Mouse (Mus musculus): ENCODE results near the gene Pced1b. TPM values are rescaled to one million over a fixed set of nuclear protein-coding genes. Genes with fewer than 3 reads are reported as not detected.

Pced1b gene
- polyA plus RNA-seq, 1 experiment from 2014 or later: 8.0 TPM

DNA sequence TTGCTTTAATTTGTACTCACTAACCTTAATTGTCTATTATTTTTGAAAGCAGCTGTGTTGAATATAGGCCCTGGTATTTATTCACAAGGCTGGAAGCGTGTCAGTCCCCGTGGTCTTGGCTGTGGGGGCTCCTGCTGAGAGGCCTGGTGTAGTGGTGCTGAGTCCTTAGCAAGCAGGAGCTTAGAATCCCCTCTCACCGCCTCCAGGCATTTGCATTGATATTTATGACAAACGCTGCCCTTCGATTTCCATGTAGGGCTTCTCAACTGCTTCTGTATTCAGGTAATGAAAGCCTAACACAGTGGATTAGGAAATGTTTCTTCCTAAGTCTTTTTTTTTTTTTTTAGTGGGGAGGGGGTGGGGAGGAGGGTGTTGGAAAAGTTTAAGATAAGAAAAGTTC is 75.9 kb downstream of the Pced1b start:
- TF ChIP-seq CTCF (IDR thresholded peaks at IDR 0.05; ENCODE audit: low read depth): no peak
- no peak for DNase-seq (ENCODE audit: low spot score)
- H3K4me1 ChIP-seq (replicated peaks; ENCODE audit: insufficient read depth, low read length): no peaks in the 10 kb centered on the region
- H3K9me3 ChIP-seq (replicated peaks; ENCODE audit: low read length): no peaks in the 10 kb centered on the region
- H3K4me3 ChIP-seq (replicated peaks; ENCODE audit: low read depth, low read length): no peak overlapping the region
- H3K27me3 ChIP-seq (ENCODE audit: insufficient read depth, low read length): no peaks in the 10 kb centered on the region
- 84% methylated on average over 5 of the region's 5 CpGs for WGBS
- H3K36me3 ChIP-seq (ENCODE audit: insufficient read depth, low read length): no peaks in the 10 kb centered on the region
- no peak for ATAC-seq (replicated peaks; ENCODE audit: low FRiP score, low read depth)
- no peak overlapping the region for H3K9ac ChIP-seq (ENCODE audit: low read depth, low read length)
- no peak overlapping the region for H3K4me2 ChIP-seq (ENCODE audit: low read length)
- no peak overlapping the region for H3K27ac ChIP-seq

DNA sequence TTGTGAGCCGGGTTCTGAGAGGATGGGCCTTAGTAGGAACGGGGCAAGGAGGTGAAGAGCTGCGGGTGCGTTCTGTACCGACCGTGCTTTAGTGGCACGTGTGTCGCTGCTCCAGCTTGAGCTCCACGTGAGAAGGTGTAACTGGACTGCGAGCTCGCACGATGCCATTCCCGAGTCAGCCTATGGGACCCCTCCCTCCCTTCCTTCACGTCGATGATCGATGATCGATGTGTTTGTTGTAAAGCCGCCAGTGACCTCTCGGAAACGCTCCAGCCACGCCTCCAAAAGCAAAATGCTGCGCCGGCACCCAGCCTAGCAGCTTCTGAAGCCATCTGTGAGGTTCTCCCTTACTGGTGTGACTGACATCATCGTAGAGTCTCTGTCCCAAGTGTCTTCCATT is 76.6 kb downstream of the Pced1b start:
- ATAC-seq (replicated peaks; ENCODE audit: low FRiP score, low read depth): no peak
- H3K27me3 ChIP-seq (ENCODE audit: insufficient read depth, low read length): no peaks in the 10 kb centered on the region
- H3K4me3 ChIP-seq (replicated peaks; ENCODE audit: low read depth, low read length): no peak overlapping the region

GRCm38 (mm10) chr15:97324311-97324710 is 77.4 kb downstream of the Pced1b start:
- Histone ChIP-seq H3K4me3 (replicated peaks; ENCODE audit: low read depth, low read length) (no peak overlapping the region), H3K36me3 (ENCODE audit: insufficient read depth, low read length) (no peaks in the 10 kb centered on the region), H3K27me3 (ENCODE audit: insufficient read depth, low read length) (no peaks in the 10 kb centered on the region), H3K4me1 (replicated peaks; ENCODE audit: insufficient read depth, low read length) (no peaks in the 10 kb centered on the region), H3K9me3 (replicated peaks; ENCODE audit: low read length) (no peaks in the 10 kb centered on the region), H3K4me2 (ENCODE audit: low read length) (0 out of 2 replicates have a peak overlapping the region, but pooled peaks have one; percentile 13), H3K9ac (ENCODE audit: low read depth, low read length) (no peak overlapping the region), H3K27ac (no peak overlapping the region)
- DNase-seq (ENCODE audit: low spot score) (peak; percentile 83), ATAC-seq (replicated peaks; ENCODE audit: low FRiP score, low read depth) (peak; percentile 61)
- 43% methylated on average over 9 of the region's 9 CpGs for WGBS
- no peak for TF ChIP-seq CTCF (IDR thresholded peaks at IDR 0.05; ENCODE audit: low read depth)

More for the DNA sequence above, 76.6 kb downstream of the Pced1b start:
- Histone ChIP-seq H3K4me2 (ENCODE audit: low read length) (0 out of 2 replicates have a peak overlapping the region, but pooled peaks have one; percentile 13), H3K9me3 (replicated peaks; ENCODE audit: low read length) (no peaks in the 10 kb centered on the region), H3K4me1 (replicated peaks; ENCODE audit: insufficient read depth, low read length) (no peaks in the 10 kb centered on the region), H3K9ac (ENCODE audit: low read depth, low read length) (no peak overlapping the region), H3K36me3 (ENCODE audit: insufficient read depth, low read length) (no peaks in the 10 kb centered on the region), H3K27ac (no peak overlapping the region)
- TF ChIP-seq CTCF (IDR thresholded peaks at IDR 0.05; ENCODE audit: low read depth): no peak
- DNase-seq (ENCODE audit: low spot score): no peak
- 85% methylated on average over 24 of the region's 24 CpGs for WGBS

GRCm38 (mm10) chr15:97327500-97328081 is 80.7 kb downstream of the Pced1b start:
- no peak for DNase-seq (ENCODE audit: low spot score)
- WGBS: 76% methylated on average over 18 of the region's 18 CpGs

GRCm38 (mm10) chr15:97332582-97332981 is 85.7 kb downstream of the Pced1b start:
- no peak for DNase-seq (ENCODE audit: low spot score)
- no peak overlapping the region for H3K4me3 ChIP-seq (replicated peaks; ENCODE audit: low read depth, low read length)
- ATAC-seq (replicated peaks; ENCODE audit: low FRiP score, low read depth): no peak
- no peak overlapping the region for H3K27ac ChIP-seq
- H3K4me1 ChIP-seq (replicated peaks; ENCODE audit: insufficient read depth, low read length): no peaks in the 10 kb centered on the region
- H3K4me2 ChIP-seq (ENCODE audit: low read length): no peak overlapping the region
- no peaks in the 10 kb centered on the region for H3K27me3 ChIP-seq (ENCODE audit: insufficient read depth, low read length)
- no peaks in the 10 kb centered on the region for H3K36me3 ChIP-seq (ENCODE audit: insufficient read depth, low read length)
- H3K9ac ChIP-seq (ENCODE audit: low read depth, low read length): no peak overlapping the region
- H3K9me3 ChIP-seq (replicated peaks; ENCODE audit: low read length): no peaks in the 10 kb centered on the region
- 61% methylated on average over 9 of the region's 9 CpGs for WGBS
- no peak for TF ChIP-seq CTCF (IDR thresholded peaks at IDR 0.05; ENCODE audit: low read depth)

More at GRCm38 (mm10) chr15:97327500-97328081, 80.7 kb downstream of the Pced1b start:
- Histone ChIP-seq H3K9ac (ENCODE audit: low read depth, low read length) (no peak overlapping the region), H3K4me2 (ENCODE audit: low read length) (no peak overlapping the region), H3K36me3 (ENCODE audit: insufficient read depth, low read length) (no peaks in the 10 kb centered on the region), H3K27ac (no peak overlapping the region), H3K4me3 (replicated peaks; ENCODE audit: low read depth, low read length) (no peak overlapping the region), H3K27me3 (ENCODE audit: insufficient read depth, low read length) (no peaks in the 10 kb centered on the region), H3K9me3 (replicated peaks; ENCODE audit: low read length) (no peaks in the 10 kb centered on the region), H3K4me1 (replicated peaks; ENCODE audit: insufficient read depth, low read length) (no peaks in the 10 kb centered on the region)
- TF ChIP-seq CTCF (IDR thresholded peaks at IDR 0.05; ENCODE audit: low read depth): peak; percentile 67
- no peak for ATAC-seq (replicated peaks; ENCODE audit: low FRiP score, low read depth)

DNA sequence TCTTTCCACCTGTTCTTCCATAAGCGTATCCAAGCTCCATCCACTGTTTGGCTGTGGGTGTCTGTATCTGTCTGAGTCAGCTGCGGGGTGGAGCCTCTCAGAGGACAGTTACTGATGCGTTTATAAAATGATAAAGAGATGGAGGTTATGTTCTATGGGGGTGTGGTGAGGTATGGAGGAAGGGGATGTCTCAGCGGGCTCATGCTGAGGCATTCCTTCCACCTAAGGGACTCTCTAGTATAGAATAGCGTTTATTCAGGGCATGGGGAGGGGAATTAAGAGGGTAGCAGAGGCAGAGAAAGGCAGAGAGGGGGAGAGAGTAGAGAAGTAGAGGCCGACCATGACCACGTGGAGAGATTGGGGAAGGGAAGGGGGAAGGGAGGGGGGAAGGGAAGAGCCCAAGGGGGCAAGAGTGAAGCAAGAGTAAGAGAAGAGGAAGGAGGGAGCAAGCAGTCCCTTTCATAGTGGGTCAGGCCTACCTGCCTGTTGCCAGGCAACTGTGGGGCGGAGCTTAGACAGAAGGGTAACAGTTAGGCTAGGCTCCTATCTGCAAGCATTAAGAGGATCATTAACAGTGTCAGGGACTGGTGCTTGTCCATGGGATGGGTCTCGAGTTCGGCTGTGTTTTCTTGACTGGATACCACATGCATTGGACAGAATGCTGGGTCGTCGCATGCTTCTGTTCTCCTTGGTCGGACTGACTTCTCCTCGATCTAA is 90.9 kb downstream of the Pced1b start:
- no peak overlapping the region for H3K27ac ChIP-seq
- H3K9ac ChIP-seq (ENCODE audit: low read depth, low read length): no peak overlapping the region
- WGBS: 39% methylated on average over 14 of the region's 14 CpGs
- H3K4me2 ChIP-seq (ENCODE audit: low read length): peak overlapping the region; percentile 54
- H3K4me3 ChIP-seq (replicated peaks; ENCODE audit: low read depth, low read length): no peak overlapping the region
- peak; percentile 19 for DNase-seq (ENCODE audit: low spot score)
- TF ChIP-seq CTCF (IDR thresholded peaks at IDR 0.05; ENCODE audit: low read depth): no peak
- no peaks in the 10 kb centered on the region for H3K4me1 ChIP-seq (replicated peaks; ENCODE audit: insufficient read depth, low read length)
- H3K36me3 ChIP-seq (ENCODE audit: insufficient read depth, low read length): no peaks in the 10 kb centered on the region
- peak; percentile 52; the same call in 1 of the 2 replicates for ATAC-seq (replicated peaks; ENCODE audit: low FRiP score, low read depth)
- H3K27me3 ChIP-seq (ENCODE audit: insufficient read depth, low read length): no peaks in the 10 kb centered on the region
- H3K9me3 ChIP-seq (replicated peaks; ENCODE audit: low read length): no peaks in the 10 kb centered on the region

Measured in kidney, postnatal 0 days (tissue).